Mouse (Mus musculus) heart, postnatal 0 days (tissue): Measurements from ENCODE around the gene Klre1.

ENCODE experiments used
- CTCF ChIP-seq: IDR thresholded peaks from 2 replicates; pipeline ENCODE4 v1.5.1; 2016; ENCODE audit warnings: antibody characterized with exemption, control low read depth, low read depth
- EP300 ChIP-seq: IDR thresholded peaks from 2 replicates; pipeline ENCODE4 v1.6.1; 2016; ENCODE audit warnings: antibody characterized with exemption, low read depth

DNA sequence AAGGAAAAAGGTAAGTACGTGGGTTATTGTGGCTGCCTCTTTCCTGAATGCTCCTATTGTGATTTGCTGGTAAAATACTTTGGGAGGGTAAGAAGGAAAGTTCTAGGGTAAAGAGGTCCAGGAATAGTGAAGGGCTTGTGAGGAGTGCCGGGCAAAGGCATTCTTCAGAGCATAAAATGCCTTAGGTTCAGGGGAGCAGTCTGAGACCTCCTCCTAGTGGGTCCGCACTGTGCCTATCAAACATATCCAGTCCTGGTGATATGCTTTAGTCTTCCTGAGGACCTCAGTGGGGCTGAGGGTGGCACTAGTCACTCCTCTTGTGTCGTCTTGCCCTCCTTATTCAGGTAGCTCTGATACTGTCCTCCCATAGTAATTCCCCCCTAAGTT lies 18.1 kb upstream of the Klre1 start:
- TF ChIP-seq CTCF (no peak), EP300 (no peak)
